Mouse (Mus musculus) layer of hippocampus, postnatal 10 days (tissue): ENCODE measurements around the gene Hoxd8. TPM values are rescaled to one million over a fixed set of nuclear protein-coding genes. Genes with fewer than 3 reads are reported as not detected.

Experiments used
- DNase-seq, 2 experiments: peaks; one replicate each; pipeline ENCODE4 v3.0.0; 2021; ENCODE audit warnings: low spot score in 2 of 2
- long read RNA-seq: library from polyadenylated mRNA; stranded (forward); transcript quantifications from one replicate; pipeline ENCODE4 v2.0.0, GENCODE M21; 2023
- total RNA-seq, 2 experiments: library from RNA; stranded (reverse); gene quantifications; 2 replicates each; pipeline ENCODE4 v1.2.3; 2021

The Hoxd8 gene
- total RNA-seq, result under 1 TPM in 1 of 2 experiments, not detected in 1; 0.23 TPM
- long read RNA-seq, result 0 reads

DNA sequence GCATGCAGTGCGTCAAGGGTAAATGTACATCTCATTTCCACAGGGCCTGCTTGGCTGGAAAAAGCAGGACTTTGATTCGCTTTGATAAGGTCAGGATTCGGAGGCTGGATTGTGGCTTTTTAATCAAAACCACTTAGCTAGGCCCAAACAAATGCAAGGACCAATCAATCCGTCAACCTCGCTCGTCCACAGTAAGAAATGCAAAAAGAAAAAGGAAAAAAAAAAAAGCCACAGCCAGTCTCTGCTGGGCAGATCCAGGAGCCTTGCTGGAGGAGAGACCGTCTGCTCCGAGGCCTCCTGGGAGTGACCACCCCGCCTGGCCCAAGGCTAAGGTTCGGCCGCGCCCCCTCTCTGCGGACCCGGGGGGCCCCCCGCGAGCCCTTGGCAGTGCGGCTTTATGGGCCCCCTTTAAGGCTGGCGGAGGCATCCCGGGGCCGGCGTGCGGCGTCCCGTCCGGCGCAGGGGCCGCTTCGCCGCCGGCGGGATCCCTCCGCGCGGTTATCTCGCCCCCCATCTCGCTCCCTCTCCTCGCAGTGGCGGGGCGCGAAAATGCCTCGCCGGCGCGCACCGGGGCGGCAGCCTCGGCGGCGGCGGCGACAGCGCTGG, at the start of gene Hoxd8:
TSS of gene Hoxd8 (plus strand) at position 223 of the 606 bp plus-strand sequence.
- no peak for DNase-seq

DNA sequence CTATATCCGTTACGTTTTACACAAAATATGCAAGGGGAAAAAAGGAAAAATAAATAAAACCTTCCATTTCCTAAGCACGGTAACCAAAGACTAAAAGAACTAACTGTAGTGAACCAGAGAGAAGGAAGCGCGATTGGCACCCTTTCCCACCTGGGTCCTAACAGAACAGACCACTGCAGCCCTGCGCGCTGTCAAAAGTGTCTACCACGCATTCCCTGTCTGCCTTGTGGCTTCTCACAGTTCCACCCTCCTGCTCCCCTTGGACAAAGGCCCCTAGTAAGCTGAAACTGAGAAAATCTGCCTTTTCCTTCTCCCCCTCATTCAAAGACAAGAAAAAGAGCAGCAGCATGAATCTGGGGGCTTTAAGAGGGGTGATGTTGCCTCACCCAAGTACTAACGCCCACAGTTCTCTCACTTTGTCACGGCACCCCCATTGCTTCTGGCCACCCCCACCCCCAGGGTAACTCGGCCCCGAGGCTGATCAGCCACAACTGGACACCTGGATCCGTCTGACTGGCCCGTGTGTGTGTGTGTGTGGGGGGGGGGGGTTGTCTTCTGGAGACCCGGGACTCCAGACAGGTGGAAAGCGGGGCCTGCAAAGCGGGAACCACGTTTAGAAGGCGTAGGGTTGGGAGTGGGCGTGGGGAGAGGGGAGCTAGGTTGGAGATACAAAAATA, 49.5 kb upstream of the Hoxd8 start:
- DNase-seq, result no peak

DNA sequence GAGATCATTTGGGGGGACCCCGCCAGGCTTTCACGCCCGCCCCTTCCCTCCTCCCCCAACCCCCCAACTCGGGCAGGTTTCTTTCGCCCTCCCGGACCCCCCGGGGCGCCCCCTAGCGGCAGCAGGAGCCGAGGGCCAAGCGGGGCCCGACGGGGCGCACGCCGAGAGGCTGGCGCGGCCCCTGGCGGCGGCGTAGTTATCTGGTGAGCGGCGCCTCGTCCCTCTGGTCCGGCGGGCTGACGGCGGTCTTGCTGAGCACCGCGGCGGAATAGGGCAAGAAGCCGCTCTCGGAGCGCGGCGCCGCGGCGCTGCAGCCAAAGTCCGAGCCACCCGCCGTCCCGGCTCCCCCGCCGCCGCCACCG, 49.0 kb upstream of the Hoxd8 start:
- peak in 1 of 2 experiments; percentile 36 for DNase-seq

DNA sequence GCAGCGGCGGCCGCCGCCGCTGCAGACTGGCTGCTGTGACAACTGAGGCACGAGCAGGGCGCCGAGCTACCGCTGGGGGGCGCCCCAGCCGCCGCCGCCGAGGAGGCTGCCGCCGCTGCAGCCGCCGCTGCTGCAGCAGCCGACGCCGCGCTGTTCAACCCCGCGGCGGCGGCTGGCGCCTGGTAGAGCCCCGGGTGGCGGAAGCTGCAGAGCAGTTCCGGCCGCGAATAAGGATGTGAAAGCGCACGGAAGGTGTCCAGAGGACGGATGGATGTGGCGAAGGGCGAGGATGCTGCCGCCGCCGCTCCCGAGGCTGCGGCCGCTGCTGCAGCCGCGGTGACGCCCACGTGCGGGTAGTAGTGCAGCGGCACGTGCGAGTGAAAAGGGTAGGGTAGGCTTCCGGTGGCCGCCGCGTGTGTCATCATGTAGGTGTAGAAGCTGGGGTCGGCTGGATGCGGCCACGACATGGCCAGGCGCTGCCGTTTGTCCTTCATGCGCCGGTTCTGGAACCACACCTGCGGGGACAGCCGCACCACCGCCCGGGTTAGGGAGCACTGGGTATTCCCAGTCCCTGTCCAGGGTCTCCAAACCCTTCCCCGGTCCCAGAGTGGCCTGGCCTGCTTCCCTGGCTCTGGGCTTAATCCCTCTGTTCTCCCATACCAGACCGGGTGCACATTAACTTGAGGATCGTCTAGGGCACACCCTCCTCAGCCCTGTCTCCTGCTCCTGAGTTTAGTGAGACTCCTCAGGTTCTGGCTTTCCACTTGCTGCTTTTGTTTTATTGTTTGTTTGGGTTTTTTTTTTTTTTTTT, 48.4 kb upstream of the Hoxd8 start:
- DNase-seq, result no peak

DNA sequence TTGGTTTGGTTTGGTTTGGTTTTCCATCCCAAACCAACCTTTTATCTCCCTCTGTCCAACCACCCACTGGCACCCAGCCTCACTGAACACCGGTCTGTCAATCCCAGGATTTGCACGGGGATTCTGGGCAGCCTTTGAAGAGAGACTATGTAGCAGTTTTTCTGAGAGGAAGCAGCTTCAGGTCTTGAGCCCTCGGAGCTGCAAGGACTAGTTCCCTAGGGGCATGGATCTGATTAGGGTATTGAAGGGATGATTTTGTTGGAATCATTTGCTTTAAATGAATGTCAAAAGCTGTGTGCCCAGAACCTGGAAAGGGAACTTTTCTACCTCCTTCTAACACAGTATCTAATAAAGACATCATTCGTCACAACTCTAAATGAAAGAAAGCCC, 47.8 kb upstream of the Hoxd8 start:
- no peak for DNase-seq

DNA sequence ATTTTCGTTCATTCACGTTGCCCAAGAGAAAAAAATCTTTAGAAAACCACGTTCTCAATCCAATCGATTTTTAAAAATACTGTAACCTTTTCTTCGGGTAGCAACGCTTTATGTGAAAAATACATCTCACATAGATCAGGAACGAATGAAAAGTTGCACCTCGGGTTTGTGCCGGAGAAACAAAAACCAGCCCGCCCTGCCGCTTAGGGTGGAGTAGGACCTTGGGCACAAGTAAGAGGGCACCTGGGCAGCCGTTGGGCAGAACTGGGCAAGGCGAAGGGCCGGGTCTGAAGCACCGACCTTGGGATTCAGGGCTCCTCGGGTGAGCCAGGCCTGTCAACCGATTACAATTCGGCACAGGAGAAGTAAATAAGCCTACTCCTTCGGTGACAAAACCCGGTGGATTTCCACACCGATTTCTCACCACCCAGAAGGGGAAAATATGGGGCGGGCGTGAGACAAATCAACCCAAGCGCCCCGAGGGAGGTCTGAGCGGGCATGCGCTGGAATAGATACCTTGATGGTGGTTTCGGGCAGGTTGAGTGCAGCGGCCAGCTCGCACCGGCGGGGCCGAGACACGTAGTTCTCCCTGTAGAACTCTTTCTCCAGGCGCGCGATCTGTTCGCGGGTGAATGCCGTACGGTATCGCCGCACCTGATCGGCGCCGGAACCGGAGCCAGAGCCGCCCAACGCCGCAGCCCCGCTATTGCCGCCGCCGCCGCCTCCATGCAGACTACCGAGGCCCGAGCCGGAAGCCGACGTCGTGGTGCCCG, 47.0 kb upstream of the Hoxd8 start:
- DNase-seq, result no peak

GRCm38 (mm10) chr2:74658024-74658666, 46.3 kb upstream of the Hoxd8 start:
- DNase-seq, result no peak

GRCm38 (mm10) chr2:74658667-74659371, 45.6 kb upstream of the Hoxd8 start:
- DNase-seq, result no peak

DNA sequence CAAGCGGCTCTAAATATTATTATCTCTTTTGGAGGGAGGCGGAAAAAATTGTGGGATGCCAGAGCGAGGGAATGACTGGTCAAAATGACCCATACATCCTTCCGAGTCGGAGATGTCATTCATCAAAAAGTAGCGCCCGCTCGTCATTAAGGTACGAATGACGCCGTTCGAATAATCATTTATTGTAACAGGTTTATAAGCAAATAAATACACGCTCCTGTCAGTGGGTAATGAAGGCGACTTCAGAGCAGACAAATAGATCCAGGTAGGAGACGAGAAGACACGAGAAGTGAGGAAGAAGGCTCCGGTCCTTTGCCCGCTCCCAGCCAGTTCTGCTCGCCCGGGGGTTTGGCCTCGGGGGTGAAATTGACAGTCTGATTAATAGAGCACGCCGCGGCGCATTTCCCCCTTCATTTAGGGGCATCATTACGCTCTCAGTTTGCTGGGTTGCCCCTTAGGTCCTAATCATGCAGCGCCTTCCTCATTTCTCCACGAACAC, 44.9 kb upstream of the Hoxd8 start, which contains the start of gene Evx2:
TSS of gene Evx2 (minus strand) at position 51 of the 499 bp plus-strand sequence.
- DNase-seq, result no peak

- peak in 1 of 2 experiments; percentile 12 for DNase-seq
These were observed 43.7 kb upstream of the Hoxd8 start for GRCm38 (mm10) chr2:74660421-74661375.

DNA sequence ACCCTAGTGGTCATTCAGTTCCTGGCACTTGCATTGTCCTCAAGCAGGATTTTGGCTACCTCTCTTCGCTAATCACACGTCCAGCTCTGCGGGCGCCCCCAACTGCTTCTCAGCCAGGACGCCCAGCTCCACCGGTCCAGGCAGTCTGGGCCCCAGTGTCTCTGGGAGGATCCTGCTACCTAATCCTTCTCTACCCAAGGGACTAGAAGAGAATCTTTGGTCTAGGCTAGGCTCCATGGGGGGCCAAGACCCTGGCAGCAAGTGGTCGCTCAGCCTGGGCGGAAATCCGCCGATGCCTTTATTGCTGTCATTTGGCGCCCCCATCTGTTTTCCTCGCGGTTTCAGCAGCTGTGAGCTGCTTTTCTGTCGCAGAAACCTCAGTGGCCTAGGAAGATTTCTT, 42.7 kb upstream of the Hoxd8 start:
- peak; percentile 56 to 72 for DNase-seq

- DNase-seq, result peak; percentile 66 to 69
These were observed 41.0 kb upstream of the Hoxd8 start for GRCm38 (mm10) chr2:74663291-74663925.

DNA sequence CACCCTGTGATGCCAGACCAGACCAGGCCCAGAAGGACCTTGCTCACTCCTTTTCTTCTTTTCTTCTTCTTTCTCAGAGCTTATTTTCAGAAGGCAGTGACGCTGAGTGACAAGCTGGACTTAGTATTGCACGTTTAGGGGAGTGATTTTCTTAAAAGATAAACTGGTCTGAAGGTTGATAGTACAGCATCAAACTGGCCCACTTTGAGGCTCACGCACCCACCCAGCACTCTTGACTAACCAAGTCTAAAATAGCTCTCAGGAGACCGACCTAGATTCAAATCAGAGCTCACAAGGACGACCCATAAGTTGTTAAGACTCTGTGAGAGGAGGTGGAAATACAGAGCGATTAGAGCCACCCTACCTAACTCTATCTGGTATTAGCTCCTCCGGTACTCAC, 38.0 kb upstream of the Hoxd8 start:
- DNase-seq, result no peak

- no peak for DNase-seq
These were observed 37.1 kb upstream of the Hoxd8 start for GRCm38 (mm10) chr2:74667191-74667841.

DNA sequence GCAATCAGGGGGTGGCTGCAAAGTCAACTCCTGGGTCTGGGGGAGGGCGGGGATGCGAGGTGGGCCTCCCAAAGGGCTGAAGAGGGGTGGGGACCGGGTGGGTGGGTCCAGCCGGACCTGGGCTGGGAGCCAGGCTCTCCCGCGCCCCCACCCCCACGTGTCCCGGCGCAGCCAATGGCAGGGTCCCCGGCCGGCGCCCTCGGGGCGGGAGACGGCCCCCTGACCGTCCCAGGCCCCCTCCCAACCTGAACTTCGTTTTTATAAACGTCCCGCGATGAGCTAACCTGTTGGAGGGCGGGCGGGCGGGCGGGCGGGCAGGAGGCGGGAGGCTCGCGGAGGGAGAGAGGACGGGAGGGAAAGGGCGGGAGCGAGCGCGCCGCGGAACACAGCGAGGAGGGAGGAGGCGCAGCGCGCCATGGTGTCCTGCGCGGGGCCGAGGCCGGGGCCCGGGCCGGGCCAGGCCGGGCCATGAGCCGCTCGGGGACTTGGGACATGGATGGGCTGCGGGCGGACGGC, 36.5 kb upstream of the Hoxd8 start, which contains the start of gene Hoxd13:
TSS of gene Hoxd13 (plus strand) at position 469 of the 516 bp plus-strand sequence.
- no peak for DNase-seq

GRCm38 (mm10) chr2:74668370-74669229, 35.8 kb upstream of the Hoxd8 start:
- DNase-seq, result no peak

- DNase-seq, result no peak
These were observed 35.2 kb upstream of the Hoxd8 start for GRCm38 (mm10) chr2:74669230-74669578.
